Comparison of ENCODE assay signal across 24 mouse cellular contexts in genomic region chr6:100973366-100974090, GRCm38 (mm10).
DNase-seq lines count a peak whose midpoint lies in the region; ATAC-seq and TF ChIP-seq lines count a peak whose summit lies in the region.
"Had no signal": no experiment of that assay in that cellular context is flagged by ENCODE, and none has a peak within 500 bp of the region (broad histone marks: within the 10 kb centered on the region; RNA-seq: fewer than 3 reads in every experiment).

No protein-coding gene starts in this region.

- H3K4me1 ChIP-seq in hindbrain, postnatal 0 days (ENCODE audit: insufficient read depth, low read length) = no peaks in the 10 kb centered on the region; the same call in 1 of the 2 replicates

- no peak overlapping the region for H3K4me2 ChIP-seq in hindbrain, postnatal 0 days (ENCODE audit: low read depth, low read length)
- H3K4me2 ChIP-seq: forebrain, embryonic 12.5 days; forebrain, embryonic 15.5 days; heart, embryonic 11.5 days; hindbrain, embryonic 12.5 days; hindbrain, embryonic 15.5 days; intestine, embryonic 15.5 days had no signal

- no peak overlapping the region for H3K27ac ChIP-seq in hindbrain, postnatal 0 days
- H3K27ac ChIP-seq: forebrain, embryonic 12.5 days; forebrain, embryonic 15.5 days; gastrocnemius, adult 2 months; heart, adult 2 months; hindbrain, embryonic 12.5 days; hindbrain, embryonic 15.5 days; intestine, embryonic 15.5 days had no signal

- ATAC-seq in hindbrain, postnatal 0 days = no peak
- no peak for ATAC-seq in erythroblast, adult 5-6 weeks (replicated peaks; ENCODE audit: low FRiP score, poor library complexity, severe bottlenecking)
- ATAC-seq: forebrain, embryonic 15.5 days; intestine, embryonic 15.5 days; Patski had no signal

- peak; percentile 81 for DNase-seq in heart, adult 11 months
- DNase-seq in heart, adult 9 months (ENCODE audit: low spot score in 2 of 2) = no peak
- peak; percentile 27 for DNase-seq in retina, postnatal 1 day
- DNase-seq in retina, embryonic 14.5 days (ENCODE audit: low spot score) = no peak
- peak; percentile 94 for DNase-seq in fat pad, adult 2 months (ENCODE audit: extremely low read depth, low read depth, low spot score)
- DNase-seq in hindbrain, postnatal 0 days (ENCODE audit: low spot score) = no peak
- DNase-seq: adrenal gland, adult 8-10 months; adrenal gland, postnatal 25 days; B cell, adult 2 months; cerebellum, adult 18-20 months; cerebellum, adult 9-10 months; cerebellum, postnatal 14 days; gastrocnemius, adult 2 months; gastrocnemius, postnatal 14 days; heart, adult 2 months had no signal

- H3K36me3 ChIP-seq in hindbrain, postnatal 0 days (ENCODE audit: insufficient read depth, low read length) = no peaks in the 10 kb centered on the region
- H3K36me3 ChIP-seq: forebrain, embryonic 12.5 days; forebrain, embryonic 15.5 days; G1E; hindbrain, embryonic 12.5 days; hindbrain, embryonic 15.5 days; intestine, embryonic 15.5 days had no signal

- H3K4me3 ChIP-seq in hindbrain, postnatal 0 days (ENCODE audit: low read length) = no peak overlapping the region
- H3K4me3 ChIP-seq: forebrain, embryonic 12.5 days; forebrain, embryonic 15.5 days; gastrocnemius, adult 2 months; heart, adult 2 months; hindbrain, embryonic 12.5 days; hindbrain, embryonic 15.5 days; intestine, embryonic 15.5 days had no signal

- H3K9me3 ChIP-seq in hindbrain, postnatal 0 days (ENCODE audit: low read length) = no peaks in the 10 kb centered on the region
- H3K9me3 ChIP-seq: forebrain, embryonic 12.5 days; forebrain, embryonic 15.5 days; hindbrain, embryonic 12.5 days; hindbrain, embryonic 15.5 days; intestine, embryonic 15.5 days had no signal

- H3K27me3 ChIP-seq in hindbrain, postnatal 0 days (ENCODE audit: insufficient read depth, low read length) = no peaks in the 10 kb centered on the region
- H3K27me3 ChIP-seq: forebrain, embryonic 12.5 days; forebrain, embryonic 15.5 days; hindbrain, embryonic 12.5 days; hindbrain, embryonic 15.5 days; intestine, embryonic 15.5 days had no signal

- no peak overlapping the region for H3K9ac ChIP-seq in hindbrain, postnatal 0 days (replicated peaks; ENCODE audit: low read length)
- H3K9ac ChIP-seq: forebrain, embryonic 12.5 days; forebrain, embryonic 15.5 days; hindbrain, embryonic 12.5 days; hindbrain, embryonic 15.5 days; intestine, embryonic 15.5 days had no signal

- WGBS in hindbrain, postnatal 0 days = 69% methylated on average over 9 of the region's 9 CpGs

- no peak for TF ChIP-seq CTCF in hindbrain, postnatal 0 days (IDR thresholded peaks at IDR 0.05; ENCODE audit: low read depth)

Comparison
In these comparisons a context has a peak if more than half of its experiments do, and no peak if none do; other contexts are left out.
1. DNase-seq: peak in heart, adult 11 months (single experiment), retina, postnatal 1 day (single experiment) and fat pad, adult 2 months (single experiment); none in heart, adult 9 months (0 of 2), retina, embryonic 14.5 days (single experiment) and hindbrain, postnatal 0 days (single experiment).